Mouse (Mus musculus): ENCODE results near the gene Kmt2b.

Kmt2b gene

DNA sequence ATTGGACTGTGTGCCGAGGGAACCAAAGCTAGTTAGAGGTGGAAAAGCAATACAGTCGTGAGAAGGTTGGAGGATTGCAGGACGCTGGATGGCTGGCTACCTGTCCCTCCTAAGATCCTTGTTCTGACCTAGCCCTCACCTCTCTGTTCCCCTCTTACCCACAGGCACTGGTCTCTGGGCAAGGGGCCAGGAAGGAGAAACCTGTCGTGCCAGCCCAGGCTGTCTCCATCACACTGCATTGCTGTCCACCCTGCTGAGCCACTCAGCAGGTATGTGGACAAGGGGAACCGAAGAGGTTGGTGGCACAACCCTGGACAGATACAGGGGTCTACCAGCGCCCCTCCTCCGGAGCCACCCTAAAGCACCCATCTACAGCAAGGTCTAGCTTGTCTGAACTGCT is 12.1 kb upstream of the Kmt2b start:
- peak; percentile 82 for DNase-seq (ENCODE audit: low spot score)

DNA sequence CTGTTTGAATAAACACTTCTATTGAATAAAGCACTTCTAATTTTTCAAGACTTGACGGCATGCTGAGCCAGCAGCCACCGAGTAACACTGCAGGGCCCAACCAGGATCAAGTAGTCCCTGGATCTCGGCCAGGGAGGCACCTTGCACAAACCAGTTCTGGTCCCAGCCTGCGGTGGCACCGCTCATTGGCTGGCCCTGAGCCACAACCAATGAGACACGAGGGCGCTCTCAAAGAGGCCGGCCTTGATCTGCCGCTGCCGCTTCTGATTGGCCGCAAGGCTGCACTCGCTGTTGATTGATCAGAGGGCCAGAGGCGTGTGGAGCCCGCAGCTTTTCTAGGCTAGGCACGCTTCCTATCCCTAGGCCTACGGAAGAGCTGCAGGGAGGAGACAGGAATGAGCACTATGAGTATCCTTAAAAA is 11.4 kb upstream of the Kmt2b start:
- DNase-seq (ENCODE audit: low spot score), result peak; percentile 97

DNA sequence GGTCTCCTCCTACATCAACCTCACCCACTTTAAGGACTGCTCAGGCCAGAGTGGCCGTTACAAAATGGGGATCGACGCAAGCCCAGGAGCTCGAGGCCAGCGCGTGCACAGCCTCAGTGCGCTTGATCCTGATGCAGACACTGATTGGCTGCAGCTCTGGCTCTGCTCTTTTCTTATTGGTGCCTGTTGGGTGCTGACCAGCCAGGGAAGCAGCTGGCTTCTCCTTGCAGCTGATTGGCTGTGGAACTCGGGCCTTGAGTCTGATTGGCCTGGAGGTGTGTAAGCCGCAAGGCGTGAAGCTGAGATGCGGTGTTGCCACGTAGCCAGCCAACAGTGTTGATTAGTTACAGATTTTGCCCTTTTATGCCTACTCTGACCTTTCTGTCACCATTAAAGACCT is 10.3 kb upstream of the Kmt2b start, which contains the start of gene Zbtb32:
Gene Zbtb32 (minus strand): TSS at position 124 of the 400 bp plus-strand sequence.
- DNase-seq (ENCODE audit: low spot score), result no peak

DNA sequence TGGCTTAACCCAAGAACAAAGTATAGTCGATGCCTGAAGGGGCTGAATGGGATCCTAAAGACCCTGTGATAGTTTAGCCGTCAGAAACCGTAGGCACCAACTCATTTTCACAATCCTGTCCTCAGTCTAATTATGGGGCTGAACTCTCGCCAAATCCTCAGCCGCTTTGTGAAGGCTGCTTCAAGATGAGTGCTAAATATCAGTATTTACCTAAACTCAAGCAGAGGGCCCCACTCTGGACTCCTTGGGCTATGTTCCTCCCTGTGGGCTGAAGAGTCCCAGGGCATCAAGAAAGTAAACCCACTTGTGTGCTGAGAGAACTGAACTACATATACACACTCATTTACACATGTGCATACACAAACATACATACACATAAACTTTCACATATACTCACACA is 8.3 kb upstream of the Kmt2b start:
- peak; percentile 35 for DNase-seq (ENCODE audit: low spot score)

DNA sequence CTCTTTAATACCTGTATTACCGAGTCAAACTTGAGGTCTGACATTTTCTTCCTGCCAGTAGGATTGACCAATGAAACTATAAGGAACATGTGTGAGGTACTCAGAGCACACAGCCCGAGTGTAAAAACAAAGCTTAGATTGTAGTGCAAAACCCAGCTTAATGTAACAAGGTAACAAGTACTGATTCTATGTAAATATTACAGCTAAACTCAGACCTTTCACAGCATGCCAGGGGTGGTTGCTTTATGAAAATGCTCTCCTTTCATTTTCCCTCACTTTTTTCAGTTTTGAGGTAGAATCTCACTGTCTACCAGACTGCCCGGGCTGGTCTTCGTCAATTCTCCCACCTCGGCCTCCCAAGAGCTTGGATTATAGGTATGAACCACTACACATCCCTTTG is 7.6 kb upstream of the Kmt2b start:
- DNase-seq (ENCODE audit: low spot score), result no peak

DNA sequence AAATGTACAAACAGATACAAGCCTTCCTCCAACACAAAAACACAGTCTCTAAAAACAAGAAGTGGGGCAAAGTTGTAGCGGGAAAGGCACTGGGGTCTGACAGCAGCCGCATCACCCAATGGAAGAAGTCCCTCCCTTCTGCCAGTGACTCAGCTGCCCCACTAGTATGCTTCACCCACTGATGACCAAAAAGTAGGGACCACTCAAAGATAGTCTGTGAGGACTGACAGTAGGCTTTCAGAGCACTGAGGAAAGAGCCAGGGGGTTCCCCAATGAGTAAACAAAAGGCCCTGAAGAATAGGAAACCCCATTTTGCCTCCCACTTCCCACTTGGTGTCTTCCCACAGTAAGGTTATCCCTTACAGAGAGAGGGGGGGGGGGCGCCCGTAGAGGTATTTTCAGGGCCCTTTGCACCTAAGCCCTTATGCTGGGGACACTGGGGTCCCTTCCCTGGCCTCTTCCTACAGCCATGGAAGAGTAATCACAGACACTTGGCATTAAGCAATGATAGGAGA is 6.0 kb upstream of the Kmt2b start:
- no peak for DNase-seq (ENCODE audit: low spot score)

DNA sequence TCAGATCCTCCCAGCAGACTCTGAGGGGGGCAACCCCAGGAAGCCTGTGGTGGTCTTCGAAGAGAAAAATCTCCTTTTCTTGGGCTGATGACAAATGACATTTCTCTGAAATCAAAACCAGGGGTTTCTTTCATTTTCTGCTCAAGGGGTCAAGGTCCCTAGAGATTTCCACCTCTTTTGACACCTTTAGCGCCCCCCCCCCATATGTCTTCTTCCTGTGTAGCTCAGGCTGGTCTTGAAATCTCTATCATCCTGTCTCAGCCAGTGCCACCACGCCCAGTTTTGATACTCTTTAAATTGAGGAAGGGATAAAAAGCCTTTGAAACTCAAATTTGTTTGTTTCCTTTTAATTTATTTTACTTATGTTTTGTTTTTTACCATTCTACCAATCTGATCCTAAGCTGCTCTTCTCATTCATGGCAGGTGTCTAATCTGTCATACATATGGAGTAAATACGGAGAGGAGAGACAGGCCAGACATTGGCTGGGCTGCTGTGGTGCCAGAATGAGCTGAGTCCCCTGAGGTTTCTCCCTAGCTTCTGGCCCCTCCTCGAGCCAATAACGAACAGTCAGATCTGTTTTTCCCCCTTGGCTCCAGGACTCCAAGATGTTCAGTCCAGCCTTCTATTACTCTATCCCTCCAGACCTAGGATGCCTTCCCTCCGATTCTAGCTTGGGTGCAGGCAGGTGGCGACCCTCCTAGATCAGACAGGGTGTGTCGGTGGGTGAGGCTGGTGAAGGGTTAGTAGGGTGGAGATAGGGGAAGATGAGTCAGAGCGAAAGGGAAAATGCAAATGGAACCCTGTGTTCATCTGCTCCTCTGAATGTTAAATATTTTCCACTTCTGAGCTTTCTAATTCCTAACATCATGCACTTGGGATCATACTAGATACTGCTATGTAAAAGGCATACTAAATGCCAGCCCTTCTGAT is 5.3 kb upstream of the Kmt2b start:
- DNase-seq (ENCODE audit: low spot score), result no peak

DNA sequence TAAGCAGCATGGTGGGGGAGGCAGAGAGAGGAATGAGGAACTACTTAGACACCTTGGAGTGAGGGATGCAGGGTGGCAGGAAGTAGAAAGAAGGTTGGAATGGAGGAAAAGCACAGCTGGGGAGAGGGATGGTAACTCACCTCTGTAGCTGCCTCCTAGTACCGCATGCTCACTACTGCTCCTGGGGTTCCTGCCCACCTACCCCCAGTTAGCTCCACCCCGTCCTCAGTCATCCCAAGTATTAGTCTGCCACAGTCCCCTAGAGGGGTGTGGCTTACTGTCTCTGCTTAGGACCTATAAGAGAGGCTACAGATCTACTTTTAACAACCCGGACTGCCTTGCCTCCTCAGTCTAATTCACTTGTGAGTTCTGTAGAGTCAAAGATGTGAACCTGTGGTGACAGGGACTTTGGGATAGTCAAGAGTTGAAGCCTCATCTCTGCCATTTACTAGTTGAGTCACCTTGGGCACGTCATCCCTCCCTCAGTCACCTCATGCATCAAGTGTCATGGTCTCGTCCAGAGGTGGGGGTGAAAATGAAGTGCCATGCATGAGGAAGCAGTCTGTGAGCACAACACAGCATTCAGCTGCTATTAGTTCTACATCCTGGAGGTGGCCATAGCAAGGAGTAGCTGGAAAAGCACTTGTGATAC is 4.4 kb upstream of the Kmt2b start:
- no peak for DNase-seq (ENCODE audit: low spot score)

DNA sequence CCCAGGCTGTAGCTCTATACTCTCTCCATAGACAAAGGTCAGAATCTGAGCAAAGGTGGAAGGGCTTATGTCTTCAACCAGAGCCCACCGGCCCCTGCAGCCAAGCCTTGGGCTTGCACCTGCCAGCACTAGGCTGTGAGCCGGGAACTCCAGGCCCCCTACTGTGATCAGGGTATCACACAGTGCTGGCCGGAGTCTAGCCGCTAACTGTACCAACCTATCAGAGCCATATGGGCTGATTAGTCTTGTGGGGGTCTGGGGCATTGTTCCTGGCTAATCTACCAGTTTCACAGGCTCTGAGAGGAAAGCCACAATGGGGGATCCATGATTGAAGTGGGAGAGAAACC is 3.1 kb upstream of the Kmt2b start:
- no peak for DNase-seq (ENCODE audit: low spot score)

DNA sequence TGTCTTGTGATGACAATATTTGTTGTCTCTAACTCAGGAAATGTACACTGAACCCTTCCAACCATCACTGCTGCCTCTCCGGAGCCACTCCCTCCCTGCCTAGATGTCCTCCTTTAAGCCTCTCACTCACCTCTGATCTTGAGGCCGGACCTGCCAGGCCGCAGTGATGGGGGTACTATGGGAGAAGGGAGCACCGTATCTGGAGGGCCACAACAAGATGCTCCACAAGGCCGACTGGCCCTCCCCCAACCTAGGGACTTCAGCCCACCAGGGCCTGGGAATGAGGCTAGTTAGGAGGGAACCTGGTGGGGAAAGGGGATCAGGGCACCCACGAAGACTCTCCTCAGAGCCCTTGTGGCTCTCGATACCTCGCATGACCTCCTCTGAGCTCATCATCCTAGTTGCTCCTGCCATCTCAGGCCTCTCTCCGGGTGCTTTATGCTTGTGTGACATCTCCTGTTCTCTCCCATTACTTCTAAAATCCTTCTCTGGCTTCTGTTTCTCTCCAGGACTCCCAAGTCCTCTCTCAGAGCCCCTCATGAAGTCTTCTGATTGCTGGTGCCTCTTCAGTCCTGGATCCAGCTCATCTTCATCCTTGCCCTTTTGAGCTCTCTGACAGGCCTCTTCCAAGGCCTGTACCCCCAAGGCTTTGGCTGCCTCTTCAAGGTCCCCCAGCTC is 2.5 kb upstream of the Kmt2b start:
- no peak for DNase-seq (ENCODE audit: low spot score)

DNA sequence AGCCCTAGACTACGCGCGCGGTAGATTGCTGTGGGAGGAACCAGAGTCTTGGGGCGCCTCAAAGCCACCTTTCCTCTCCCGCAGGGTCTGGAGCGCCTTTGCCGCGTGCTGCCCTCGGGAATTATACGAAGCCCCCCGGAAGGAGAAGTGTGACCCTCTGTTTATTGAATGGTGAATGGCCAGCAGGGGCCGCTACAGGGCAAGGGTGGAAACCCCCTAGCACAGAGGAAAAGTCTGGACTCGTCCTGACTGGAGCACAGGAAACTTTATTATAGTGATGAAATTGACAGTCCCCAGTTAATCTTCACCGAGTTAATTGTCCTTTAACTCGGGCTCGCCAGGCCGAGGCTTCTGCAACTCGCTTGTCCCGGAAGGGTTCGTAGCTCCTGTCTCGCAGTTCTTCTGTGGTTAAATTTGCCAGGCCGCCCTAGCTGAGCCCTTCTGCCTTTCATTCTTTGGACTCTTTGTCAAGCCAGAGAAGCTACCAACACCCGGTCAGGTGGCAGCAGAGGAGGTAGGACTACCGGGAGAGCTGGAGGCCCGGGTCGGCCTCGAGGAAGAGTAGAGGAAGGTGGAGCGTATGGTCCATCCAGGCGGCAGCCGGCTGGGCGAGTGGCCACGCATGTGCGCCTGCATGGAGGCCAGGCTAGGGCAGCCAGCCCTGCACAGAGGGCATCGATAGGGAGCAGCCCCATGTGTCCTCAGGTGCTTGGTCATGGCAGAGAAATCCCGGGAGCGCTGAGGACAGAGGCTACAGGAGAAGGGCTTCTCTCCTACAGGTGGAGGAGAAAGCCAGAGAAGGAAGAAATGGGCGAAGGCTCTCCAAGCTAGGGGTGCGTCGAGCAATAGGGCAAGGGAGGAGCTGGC is 1.1 kb upstream of the Kmt2b start:
- peak; percentile 84 for DNase-seq (ENCODE audit: low spot score)

DNA sequence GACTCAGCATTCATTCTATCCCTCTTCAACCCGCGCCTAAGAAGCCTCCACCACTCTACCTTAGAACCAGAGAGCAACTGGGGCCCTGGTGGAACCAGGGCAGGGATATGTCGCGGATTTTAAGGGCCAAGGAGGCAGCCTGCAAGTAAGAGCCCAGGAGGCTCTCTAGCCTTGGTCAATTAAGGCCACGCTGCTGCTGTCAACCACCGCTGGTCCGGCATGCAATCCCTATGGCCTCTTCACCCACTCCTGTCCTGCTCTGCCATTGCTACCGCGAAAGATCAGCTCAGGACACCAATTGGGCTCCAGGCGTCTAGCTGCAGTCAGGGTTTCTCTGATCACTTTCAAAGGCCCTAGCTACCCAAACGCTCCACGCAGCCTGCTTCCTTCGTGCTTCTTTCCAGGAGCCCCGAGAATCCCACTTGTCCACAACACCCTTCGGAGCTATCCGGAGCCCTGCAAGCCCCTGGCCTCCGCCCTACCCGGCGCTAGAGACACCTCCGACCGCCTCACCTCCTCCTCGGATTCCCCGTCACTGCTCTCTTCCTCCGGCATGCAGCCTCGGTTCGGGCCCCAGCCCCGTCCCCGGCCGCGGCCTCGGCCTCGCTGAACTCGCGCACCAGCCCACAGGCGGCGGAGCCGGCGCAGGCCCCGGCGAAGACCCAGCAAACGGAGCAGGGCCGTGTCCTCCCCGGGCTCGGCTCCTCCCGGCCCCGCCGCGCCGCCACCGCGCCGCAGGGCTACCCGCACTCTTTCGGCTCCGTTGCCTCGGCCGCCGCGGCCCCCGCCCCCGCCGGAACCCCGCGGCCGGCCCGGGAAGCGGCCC is 471 bp downstream of the Kmt2b start:
- DNase-seq (ENCODE audit: low spot score), result no peak

DNA sequence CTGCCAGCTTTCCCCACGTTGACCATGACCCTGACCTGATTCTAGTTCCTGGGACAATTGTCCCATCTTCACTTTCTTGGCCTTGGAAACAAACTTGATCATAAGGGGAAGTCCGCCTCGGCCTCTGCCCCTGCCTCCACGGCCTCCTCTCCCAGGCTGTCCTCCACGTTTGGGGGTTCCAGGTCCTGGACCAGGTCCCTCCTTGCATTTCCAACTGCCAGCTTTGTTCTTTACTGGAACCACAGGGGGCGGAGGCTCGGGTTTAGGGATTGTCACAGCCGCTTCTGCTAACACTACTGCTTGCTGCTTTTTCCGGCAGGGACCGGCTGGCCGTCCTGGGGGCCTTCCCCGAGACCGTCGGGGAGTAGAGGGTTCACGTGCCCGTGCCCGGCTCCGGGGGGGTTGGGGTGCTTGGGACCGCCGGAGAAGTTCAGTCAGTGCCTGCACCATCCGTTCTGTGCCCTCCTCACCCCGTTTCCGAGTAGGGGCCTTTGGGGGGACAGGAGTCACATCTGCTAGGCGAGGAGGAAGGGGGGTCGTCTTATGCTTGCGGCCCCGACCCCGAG is 2.0 kb downstream of the Kmt2b start:
- no peak for DNase-seq (ENCODE audit: low spot score)

DNA sequence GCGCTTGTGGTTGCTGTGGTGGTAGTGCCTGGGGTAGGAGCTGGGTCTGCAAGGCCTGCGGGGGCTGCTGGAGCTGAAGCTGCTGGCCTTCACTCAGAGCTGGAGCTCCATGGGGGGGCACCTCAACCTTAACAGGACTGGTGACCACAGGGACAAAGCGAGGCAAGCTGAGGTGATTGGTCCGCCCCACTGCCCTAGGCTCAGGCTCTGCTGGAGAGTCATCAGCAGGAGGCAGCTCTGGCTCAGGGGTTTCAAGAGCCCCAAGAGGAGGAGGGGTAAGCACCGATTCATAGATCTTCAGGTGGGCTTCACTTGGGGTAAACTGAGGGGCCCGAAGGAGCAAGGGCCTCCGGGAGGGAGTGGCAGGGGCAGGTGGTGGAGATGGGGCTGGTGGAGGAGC is 3.4 kb downstream of the Kmt2b start:
- DNase-seq (ENCODE audit: low spot score), result no peak

DNA sequence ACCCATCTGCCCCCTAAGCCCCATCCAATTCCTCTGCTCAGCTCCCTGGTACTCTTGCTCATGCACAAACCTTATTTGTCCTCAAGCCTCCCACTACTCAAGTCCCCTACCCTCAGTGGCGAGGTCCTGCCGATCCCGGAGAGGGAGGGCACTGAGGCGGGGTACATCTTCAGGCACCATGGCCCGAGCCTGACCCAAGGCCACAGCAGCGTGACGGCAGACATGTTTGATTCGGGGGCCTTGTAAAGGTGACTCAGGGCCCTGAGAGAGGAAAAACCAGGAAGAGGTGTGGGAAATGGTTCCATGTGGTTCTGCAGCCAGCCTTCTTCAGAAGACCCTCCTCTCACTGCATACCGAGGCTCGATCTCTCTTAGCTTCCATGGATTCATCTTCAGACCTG is 4.2 kb downstream of the Kmt2b start:
- DNase-seq (ENCODE audit: low spot score), result no peak

DNA sequence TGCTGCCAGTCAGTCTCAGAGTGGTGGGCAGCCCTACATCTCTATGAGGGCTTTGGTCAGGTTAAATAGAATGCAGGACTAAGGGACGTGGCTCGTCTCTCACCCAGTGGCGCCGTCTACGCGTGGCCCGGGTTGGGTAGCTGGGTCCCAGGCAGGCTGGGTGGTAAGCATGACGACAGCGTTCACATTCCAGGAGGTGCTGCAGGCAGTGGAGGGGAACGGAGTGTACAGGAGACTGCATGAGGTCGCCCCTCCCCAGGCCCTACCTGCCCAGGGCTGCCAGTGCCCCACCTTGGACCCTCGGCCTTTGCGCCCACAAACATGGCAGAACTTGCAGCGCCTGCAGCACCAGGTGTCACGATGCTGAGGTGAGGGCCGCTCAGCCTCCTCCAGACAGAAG is 7.0 kb downstream of the Kmt2b start:
- DNase-seq (ENCODE audit: low spot score), result no peak

DNA sequence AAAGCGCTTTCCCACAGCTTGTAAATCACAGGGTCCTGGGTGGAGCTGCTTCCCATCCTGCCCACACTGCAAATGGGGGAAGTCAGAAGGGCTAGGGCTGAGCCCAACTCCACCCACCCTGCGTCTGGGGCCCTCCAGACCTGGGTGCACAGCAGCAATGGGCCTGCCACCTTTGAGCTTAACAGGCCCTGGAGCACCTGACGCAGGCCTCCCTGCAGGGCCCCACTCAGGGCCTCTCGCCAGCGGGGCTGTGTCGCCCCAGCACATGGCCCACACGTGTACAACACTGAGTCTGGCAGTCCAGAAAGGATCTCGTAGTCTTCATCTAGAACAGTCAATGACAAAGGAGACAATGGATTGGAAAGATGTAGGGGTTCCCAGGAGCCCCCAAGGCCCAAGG is 8.6 kb downstream of the Kmt2b start:
- no peak for DNase-seq (ENCODE audit: low spot score)

DNA sequence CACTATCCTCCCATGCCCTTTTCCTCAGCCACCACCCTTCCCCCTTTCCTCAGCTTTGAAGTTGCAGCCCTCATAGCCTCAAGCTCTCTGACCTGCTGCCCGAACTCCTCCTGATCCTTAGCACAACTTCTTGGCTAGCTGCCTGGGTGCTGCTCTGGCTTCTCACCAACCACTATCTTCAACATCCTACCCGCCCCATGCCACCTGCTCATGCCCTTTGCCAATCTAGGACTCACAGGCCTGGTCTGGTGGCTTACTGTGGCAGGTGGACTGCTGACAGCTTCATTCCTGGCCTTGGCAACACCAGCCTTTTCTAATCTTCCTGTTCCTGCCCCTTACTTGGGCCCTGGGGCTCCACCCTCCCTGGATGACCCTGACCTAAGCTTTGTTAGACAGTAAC is 15.6 kb downstream of the Kmt2b start:
- DNase-seq (ENCODE audit: low spot score), result peak; percentile 26

DNA sequence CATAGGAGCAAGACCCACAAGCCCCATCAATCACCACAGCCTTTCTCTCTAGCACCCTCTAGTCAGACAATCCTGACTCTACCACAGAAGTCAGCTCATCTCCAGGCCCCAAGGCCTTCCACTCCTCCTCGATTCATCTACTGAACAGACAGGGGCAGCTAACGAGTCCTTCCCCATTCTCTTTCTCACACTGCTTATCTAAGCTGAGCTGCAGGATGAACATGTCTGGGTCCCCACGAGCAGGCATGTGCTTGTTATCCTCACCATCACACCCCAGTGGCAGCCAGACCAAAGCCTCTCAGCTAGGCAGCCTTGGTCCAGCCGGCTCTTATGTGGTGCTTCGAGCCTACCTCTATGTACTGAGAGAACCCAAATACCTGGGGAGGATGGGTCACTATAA is 16.1 kb downstream of the Kmt2b start:
- DNase-seq (ENCODE audit: low spot score), result no peak

DNA sequence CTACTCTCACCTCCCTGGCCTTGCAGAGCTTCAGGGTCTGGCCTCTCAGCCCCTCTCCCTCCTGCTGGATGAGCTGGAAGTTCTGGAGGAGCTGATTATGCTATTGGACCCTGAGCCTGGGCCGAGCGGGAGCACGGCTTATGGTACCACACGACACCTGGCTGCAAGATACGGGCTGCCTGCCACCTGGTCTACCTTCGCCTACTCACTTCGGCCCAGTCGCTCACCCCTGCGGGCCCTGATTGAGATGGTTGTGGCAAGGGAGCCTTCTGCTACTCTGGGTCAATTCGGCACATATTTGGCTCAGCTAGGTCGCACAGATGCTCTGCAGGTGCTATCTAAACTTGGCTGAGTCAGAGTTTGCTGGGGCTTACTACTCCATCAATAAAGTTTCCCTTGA is 21.0 kb downstream of the Kmt2b start:
- no peak for DNase-seq (ENCODE audit: low spot score)

DNA sequence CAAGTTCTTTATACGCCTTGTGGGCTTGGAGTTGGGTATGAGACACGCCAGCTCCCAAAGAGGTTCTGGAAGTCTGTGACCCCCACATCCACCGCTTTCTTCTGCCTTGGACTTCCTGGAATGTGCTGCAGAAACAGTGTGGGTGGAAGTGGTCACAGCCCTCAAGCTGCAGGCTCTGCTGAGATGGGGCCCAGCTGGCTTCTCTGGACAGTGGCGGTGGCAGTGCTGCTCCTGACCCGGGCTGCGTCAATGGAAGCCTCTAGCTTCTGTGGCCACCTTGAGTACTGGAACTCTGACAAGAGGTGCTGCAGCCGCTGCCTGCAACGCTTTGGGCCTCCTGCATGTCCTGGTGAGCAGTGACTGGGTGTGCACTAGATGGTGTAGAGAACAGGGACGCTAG is 22.5 kb downstream of the Kmt2b start:
- no peak for DNase-seq (ENCODE audit: low spot score)

Data from lung, postnatal 25 days (tissue).